Mouse (Mus musculus): Measurements from ENCODE around the gene Gdf10. TPM values are rescaled to one million over a fixed set of nuclear protein-coding genes. Genes with fewer than 3 reads are reported as not detected.
A peak's percentile ranks its signal among the peaks of the same experiment; 100 is the strongest.

Gene Gdf10
- 10.0 and 16.1 TPM in 2 replicates for polyA plus RNA-seq (2015; fragmentation: Nextera tagmentation; extraction: Ambion mirVana)

DNA sequence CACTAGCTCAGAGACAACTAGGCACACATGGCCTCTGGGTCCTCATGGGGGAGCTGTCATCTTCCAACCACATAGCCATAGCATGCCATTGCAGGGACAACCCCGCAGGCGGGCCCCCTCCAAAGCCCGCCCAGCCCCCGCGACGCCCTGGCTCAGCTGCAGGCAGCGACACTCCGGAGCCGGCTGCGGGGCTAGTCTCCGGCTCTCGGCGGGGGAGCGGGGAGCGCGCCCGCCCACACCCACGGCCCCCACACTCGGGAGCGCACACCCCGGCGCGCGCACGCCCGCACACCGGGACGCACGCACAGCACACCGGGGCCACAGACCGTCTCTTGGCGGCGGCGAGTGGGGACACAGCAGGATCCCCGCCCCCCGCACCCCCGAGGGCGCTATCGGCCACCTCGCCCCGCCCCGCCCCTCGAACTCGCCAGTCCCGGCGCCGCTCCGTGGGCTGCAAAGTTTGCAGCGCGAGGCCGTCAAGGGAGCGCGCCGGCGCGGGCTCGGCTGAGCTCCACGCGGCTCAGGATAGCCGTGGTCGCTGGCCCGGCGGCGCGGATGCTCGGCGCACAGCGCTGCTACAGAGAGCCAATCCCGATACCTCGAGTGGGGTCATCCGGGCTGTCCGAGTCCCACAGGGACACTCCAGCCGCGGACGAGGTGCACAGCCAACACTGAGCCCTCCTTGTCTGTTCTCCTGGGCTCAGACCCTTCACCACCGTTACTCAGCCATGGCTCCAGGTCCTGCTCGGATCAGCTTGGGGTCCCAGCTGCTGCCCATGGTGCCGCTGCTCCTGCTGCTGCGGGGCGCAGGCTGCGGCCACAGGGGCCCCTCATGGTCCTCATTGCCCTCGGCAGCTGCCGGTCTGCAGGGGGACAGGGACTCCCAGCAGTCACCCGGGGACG is at the start of gene Gdf10:
Gene Gdf10 (plus strand): TSS at position 420 of the 903 bp plus-strand sequence.
- H3K27ac ChIP-seq (replicated peaks): no peak within 1 kb of the TSS
- peak within 1 kb of the TSS; percentile 97 for H3K4me2 ChIP-seq
- no peaks in the 10 kb centered on the region for H3K36me3 ChIP-seq
- under 1% methylated on average over 85 of the region's 85 CpGs for WGBS
- H3K9me3 ChIP-seq: no peaks in the 10 kb centered on the region
- peak within 1 kb of the TSS; percentile 46 for H3K9ac ChIP-seq
- H3K4me1 ChIP-seq (replicated peaks): peaks cover 41% of the 10 kb centered on the region
- peak; percentile 81 for ATAC-seq (ENCODE audit: low FRiP score, low read depth)
- peaks cover 59% of the 10 kb centered on the region for H3K27me3 ChIP-seq
- H3K4me3 ChIP-seq: peak within 1 kb of the TSS; percentile 60

DNA sequence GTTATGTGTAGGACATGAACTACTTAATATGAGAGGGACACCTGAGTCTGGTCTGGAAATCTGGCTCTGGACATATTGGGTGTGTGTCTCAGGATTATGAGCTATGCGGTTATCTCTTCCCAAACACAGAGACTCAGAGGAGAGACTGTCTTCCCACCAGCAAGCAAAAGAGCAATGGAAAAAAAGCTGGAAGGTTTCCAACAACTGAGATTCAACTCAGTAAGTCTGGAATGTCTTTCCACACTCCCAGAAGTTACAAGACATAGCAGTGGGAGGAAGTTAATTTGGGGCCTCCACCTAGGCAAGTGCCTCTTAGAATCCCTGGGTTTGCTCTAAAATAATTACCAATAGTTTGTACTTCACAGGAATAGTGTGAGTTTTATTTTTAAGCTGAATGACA is 44.6 kb upstream of the Gdf10 start:
- ATAC-seq (ENCODE audit: low FRiP score, low read depth): no peak
- no peaks in the 10 kb centered on the region for H3K36me3 ChIP-seq
- H3K27me3 ChIP-seq: no peaks in the 10 kb centered on the region
- 95% methylated on average over 1 of the region's 1 CpGs for WGBS
- no peak overlapping the region for H3K4me2 ChIP-seq
- H3K4me3 ChIP-seq: no peak overlapping the region
- no peaks in the 10 kb centered on the region for H3K4me1 ChIP-seq (replicated peaks)
- H3K27ac ChIP-seq (replicated peaks): no peak overlapping the region
- H3K9me3 ChIP-seq: no peaks in the 10 kb centered on the region
- H3K9ac ChIP-seq: no peak overlapping the region

DNA sequence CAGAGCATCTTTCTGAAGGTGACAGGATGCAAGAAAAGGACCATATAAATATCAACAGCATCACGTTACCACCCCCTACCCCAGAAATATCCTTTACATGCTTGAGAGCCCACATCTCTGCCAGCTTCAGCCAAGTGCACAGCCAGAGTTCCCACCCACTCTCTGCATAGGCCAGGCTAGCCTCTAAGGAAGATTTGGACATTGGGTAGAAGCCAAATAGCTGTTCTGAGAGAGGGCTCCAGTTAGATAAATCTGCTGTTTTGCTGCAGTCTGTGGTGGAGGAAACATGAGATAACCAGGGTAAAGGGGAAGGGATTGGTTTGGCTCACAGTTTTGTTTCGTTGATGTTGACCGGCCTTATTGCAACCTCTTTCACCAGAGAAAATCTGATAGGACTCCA is 43.2 kb upstream of the Gdf10 start:
- no peaks in the 10 kb centered on the region for H3K4me1 ChIP-seq (replicated peaks)
- H3K27me3 ChIP-seq: no peaks in the 10 kb centered on the region
- no peak overlapping the region for H3K4me3 ChIP-seq
- H3K9me3 ChIP-seq: no peaks in the 10 kb centered on the region
- no peak overlapping the region for H3K9ac ChIP-seq
- WGBS: 86% methylated on average over 3 of the region's 3 CpGs
- H3K36me3 ChIP-seq: no peaks in the 10 kb centered on the region
- ATAC-seq (ENCODE audit: low FRiP score, low read depth): no peak
- no peak overlapping the region for H3K4me2 ChIP-seq
- no peak overlapping the region for H3K27ac ChIP-seq (replicated peaks)

DNA sequence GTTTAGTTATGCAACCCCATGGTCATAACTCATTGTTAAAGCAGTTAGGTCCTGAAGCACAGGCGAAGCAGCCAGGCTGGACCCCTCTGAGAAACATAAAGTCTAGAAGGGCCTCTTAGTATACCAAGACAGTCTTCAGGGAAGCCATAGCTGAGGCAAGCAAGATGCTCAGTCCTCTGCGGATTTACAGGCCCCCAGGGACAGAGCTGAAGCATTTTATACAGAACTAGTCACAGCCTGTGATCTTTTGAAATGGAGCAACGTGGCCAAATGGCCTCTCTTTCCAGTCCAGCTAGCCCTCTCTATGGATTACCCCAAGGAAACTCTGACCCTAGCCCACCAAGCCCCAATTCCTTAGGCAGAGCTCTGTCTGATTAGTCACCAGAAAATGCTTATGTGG is 41.9 kb upstream of the Gdf10 start:
- no peak for ATAC-seq (ENCODE audit: low FRiP score, low read depth)
- H3K9ac ChIP-seq: no peak overlapping the region
- no peak overlapping the region for H3K4me2 ChIP-seq
- no peaks in the 10 kb centered on the region for H3K4me1 ChIP-seq (replicated peaks)
- no peak overlapping the region for H3K4me3 ChIP-seq
- no peaks in the 10 kb centered on the region for H3K9me3 ChIP-seq
- no peaks in the 10 kb centered on the region for H3K27me3 ChIP-seq
- H3K36me3 ChIP-seq: no peaks in the 10 kb centered on the region
- no peak overlapping the region for H3K27ac ChIP-seq (replicated peaks)
- WGBS: 81% methylated on average over 3 of the region's 3 CpGs

DNA sequence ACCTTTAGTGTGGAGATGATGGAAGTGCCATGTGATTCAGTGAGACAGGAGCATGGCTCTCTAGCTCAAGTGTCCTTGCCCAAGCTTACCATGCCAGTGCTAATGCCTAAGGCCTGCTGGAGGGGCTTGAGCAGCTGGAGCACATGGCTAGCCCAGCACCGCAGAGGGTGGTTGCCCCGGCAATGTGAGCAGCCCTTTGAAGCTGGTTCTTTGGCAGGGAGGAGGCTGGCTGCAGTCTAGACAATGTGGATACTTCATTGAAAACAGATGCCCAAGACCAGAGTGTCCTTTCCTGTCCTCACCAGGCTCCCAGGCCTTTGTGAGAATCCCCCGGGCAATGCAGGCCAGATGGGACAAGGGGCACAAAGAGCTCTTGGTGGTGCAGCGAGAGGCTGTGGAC is 40.3 kb upstream of the Gdf10 start:
- Histone ChIP-seq H3K27me3 (no peaks in the 10 kb centered on the region), H3K9ac (no peak overlapping the region), H3K4me2 (no peak overlapping the region), H3K36me3 (no peaks in the 10 kb centered on the region), H3K9me3 (no peaks in the 10 kb centered on the region), H3K4me3 (no peak overlapping the region), H3K27ac (replicated peaks) (no peak overlapping the region), H3K4me1 (replicated peaks) (no peaks in the 10 kb centered on the region)
- no peak for ATAC-seq (ENCODE audit: low FRiP score, low read depth)
- 50% methylated on average over 4 of the region's 4 CpGs for WGBS

DNA sequence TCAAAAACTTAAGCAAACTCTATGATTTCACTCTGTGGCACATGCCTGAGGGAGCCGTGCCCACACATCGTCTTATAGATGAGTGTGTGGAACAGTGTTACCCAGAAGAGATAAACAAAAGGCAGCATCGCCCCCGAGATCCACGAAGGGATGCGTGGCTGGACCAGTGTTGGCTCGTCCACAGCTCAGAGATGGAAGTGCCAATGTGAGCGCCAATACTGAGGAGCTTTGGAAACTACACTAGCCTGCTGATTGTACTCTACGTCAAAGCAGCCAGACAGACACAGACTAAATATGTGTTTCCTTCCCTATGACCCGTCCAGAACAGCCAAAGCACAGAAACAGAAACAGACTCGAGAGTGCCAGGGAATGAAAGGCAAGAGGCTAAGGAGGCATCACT is 37.9 kb upstream of the Gdf10 start:
- Histone ChIP-seq H3K27me3 (no peaks in the 10 kb centered on the region), H3K36me3 (no peaks in the 10 kb centered on the region), H3K27ac (replicated peaks) (no peak overlapping the region), H3K4me1 (replicated peaks) (no peaks in the 10 kb centered on the region), H3K4me3 (no peak overlapping the region), H3K9me3 (no peaks in the 10 kb centered on the region), H3K4me2 (no peak overlapping the region), H3K9ac (no peak overlapping the region)
- 77% methylated on average over 11 of the region's 11 CpGs for WGBS
- no peak for ATAC-seq (ENCODE audit: low FRiP score, low read depth)

DNA sequence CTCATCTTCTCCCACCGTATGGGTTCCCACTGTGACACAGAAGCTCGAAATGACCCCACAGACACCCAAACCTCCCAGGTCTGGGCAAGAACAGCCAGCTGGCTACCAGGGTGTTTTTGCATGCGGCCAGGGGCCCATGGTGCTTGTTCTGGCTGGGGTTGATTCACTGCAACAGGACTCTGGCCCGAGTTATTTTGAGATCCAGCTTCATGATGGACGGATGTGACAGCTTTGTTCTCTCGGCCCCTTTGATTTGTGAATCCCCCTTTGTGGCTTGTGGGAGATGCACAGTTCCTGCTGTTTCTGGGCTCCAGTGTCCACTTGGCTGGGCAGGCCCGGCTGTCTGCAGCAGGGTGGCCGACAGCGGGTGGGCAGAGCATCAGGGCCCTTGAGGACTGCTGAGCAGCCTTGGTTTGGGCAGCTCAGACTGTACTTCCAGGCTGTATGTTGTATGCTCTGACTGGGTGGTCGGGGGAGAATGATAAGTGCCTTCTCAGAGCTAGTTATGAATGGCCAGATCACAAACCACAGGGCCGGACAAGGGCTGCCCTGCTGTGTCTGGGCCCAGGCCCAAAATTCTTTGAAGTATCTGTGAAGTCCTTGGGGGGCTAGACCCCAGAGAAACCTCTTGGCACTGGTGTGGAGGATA is 34.9 kb upstream of the Gdf10 start:
- Histone ChIP-seq H3K36me3 (no peaks in the 10 kb centered on the region), H3K27me3 (no peaks in the 10 kb centered on the region), H3K4me1 (replicated peaks) (no peaks in the 10 kb centered on the region), H3K4me3 (no peak overlapping the region), H3K9ac (no peak overlapping the region), H3K9me3 (no peaks in the 10 kb centered on the region), H3K27ac (replicated peaks) (no peak overlapping the region), H3K4me2 (no peak overlapping the region)
- peak; percentile 61; the same call in 1 of the 2 replicates for ATAC-seq (ENCODE audit: low FRiP score, low read depth)
- 43% methylated on average over 11 of the region's 11 CpGs for WGBS

DNA sequence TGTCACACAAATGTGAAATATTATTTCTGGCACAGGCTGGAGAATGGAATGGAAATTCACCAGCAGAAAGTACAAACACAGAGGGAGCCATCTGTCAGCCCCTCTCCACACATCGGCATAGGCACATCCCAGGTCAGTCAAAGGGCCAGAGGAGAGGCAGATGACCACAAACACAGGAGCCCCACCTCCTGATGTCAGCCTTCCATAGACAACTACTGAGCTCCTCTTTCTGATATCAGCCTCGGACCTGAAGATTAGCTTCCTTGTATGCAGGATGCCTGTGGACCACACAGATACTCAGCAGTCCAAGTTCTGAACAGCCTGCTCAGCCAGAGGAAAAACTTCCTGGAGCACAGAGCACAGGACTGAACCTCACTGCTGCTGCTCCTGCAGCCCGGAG is 33.4 kb upstream of the Gdf10 start:
- 84% methylated on average over 3 of the region's 3 CpGs for WGBS
- no peak for ATAC-seq (ENCODE audit: low FRiP score, low read depth)
- no peak overlapping the region for H3K9ac ChIP-seq

DNA sequence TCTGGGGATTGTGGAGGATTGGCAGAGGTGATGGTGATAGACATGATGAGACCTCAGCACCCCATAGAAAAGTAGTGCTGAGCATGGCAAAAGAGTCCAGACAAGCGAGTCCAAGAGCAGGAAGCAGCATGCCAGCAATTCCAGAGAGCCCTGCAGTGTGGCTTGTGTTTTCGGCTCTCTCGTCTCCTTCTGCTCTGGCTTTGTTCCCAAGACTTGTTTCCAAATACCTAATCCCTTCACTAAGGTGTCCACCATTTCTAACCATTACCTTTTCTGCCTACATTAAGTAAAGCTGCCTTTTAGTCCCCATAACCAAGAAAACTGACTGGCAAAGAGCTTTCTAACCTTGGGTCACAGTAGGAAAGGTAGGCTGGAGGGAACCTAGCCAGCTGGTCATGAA is 31.9 kb upstream of the Gdf10 start:
- Histone ChIP-seq H3K36me3 (no peaks in the 10 kb centered on the region), H3K27me3 (no peaks in the 10 kb centered on the region), H3K4me3 (no peak overlapping the region), H3K4me1 (replicated peaks) (0 out of 2 replicates have a peak, but pooled peaks cover 2% of the 10 kb centered on the region), H3K9ac (no peak overlapping the region), H3K27ac (replicated peaks) (no peak overlapping the region), H3K9me3 (no peaks in the 10 kb centered on the region), H3K4me2 (no peak overlapping the region)
- 84% methylated on average over 3 of the region's 3 CpGs for WGBS
- ATAC-seq (ENCODE audit: low FRiP score, low read depth): no peak

More for the DNA sequence above, 33.4 kb upstream of the Gdf10 start:
- Histone ChIP-seq H3K4me1 (replicated peaks) (no peaks in the 10 kb centered on the region), H3K36me3 (no peaks in the 10 kb centered on the region), H3K4me3 (no peak overlapping the region), H3K4me2 (no peak overlapping the region), H3K27me3 (no peaks in the 10 kb centered on the region), H3K27ac (replicated peaks) (no peak overlapping the region), H3K9me3 (no peaks in the 10 kb centered on the region)

DNA sequence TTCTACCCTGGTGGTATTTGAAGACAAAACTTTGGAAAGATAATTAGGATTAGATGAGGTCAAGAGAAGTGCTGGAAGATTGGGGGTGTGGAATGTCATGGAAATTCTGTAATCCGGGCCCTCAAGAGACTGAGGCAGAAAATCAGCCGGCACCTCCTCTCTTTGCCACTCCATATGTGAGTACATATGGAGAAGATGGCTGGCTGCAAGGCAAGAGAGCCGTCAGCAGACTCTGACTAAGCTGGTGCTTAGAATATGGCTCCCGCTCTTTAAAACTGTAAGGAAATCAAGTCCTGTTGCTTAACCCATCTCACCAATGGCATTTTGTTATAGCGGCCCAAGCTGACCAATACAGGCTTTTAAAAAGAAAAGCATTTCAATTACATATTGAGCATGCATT is 27.6 kb upstream of the Gdf10 start:
- H3K27ac ChIP-seq (replicated peaks): no peak overlapping the region
- H3K9me3 ChIP-seq: no peaks in the 10 kb centered on the region
- no peaks in the 10 kb centered on the region for H3K36me3 ChIP-seq
- no peak overlapping the region for H3K4me3 ChIP-seq
- 85% methylated on average over 5 of the region's 5 CpGs for WGBS
- H3K4me1 ChIP-seq (replicated peaks): 0 out of 2 replicates have a peak, but pooled peaks cover 4% of the 10 kb centered on the region
- H3K4me2 ChIP-seq: no peak overlapping the region
- H3K27me3 ChIP-seq: no peaks in the 10 kb centered on the region
- no peak overlapping the region for H3K9ac ChIP-seq
- ATAC-seq (ENCODE audit: low FRiP score, low read depth): no peak

DNA sequence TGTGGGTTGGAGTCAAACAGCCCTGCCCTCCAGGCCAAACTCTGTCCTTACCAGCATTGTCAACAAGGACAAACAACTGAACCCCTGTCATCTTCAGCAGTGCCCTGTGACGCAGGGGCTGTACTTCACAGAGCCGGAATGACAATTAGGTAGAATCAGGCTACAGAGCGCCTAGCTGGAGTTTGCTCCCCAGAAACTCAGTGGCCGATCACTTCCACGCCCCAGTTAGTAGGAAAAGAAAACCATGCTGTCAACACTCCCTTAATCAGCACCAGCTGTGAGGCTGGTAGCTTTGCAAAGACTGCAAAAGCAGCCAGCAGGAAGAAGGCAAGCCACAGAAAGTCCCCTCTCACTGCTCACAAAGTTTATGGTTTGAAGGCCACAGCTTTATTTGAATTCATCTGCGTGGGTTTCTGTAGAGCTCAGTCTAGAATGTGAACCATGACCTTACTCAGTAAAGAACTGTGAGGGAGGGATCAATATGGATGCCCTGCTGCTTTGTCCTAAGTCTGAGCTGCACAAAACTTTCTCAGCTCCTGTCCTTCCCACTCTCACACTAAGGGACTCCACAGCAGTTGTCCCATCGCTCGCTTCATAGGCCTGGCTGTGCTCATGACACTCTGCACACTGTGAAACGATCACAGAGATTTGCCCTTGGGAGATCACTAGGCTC is 26.6 kb upstream of the Gdf10 start:
- no peak for ATAC-seq (ENCODE audit: low FRiP score, low read depth)
- 0 out of 2 replicates have a peak, but pooled peaks cover 4% of the 10 kb centered on the region for H3K4me1 ChIP-seq (replicated peaks)

DNA sequence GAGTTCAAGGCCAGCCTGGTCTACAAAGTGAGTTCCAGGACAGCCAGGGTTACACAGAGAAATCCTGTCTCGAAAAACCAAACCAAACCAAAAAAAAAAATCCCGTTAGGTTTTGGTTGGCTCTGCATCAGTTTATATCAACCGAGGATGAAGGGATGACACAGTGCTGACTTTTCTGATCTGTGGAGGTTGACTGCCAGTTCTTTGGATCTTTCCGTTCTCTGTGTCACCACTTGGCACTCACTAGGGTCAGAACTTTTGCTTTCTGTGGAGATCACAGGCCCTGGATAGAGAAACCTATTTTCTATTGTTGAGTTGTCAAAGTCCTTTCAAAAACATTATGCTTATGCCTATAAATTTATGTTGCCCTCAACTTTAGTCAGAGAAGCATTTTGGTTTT is 20.6 kb upstream of the Gdf10 start:
- Histone ChIP-seq H3K27me3 (no peaks in the 10 kb centered on the region), H3K9me3 (no peaks in the 10 kb centered on the region), H3K4me3 (no peak overlapping the region), H3K27ac (replicated peaks) (no peak overlapping the region), H3K9ac (no peak overlapping the region), H3K4me2 (no peak overlapping the region), H3K4me1 (replicated peaks) (no peaks in the 10 kb centered on the region), H3K36me3 (no peaks in the 10 kb centered on the region)
- ATAC-seq (ENCODE audit: low FRiP score, low read depth): no peak
- 91% methylated on average over 4 of the region's 4 CpGs for WGBS

More for the DNA sequence above, 26.6 kb upstream of the Gdf10 start:
- H3K36me3 ChIP-seq: no peaks in the 10 kb centered on the region
- H3K27ac ChIP-seq (replicated peaks): no peak overlapping the region
- no peaks in the 10 kb centered on the region for H3K9me3 ChIP-seq
- no peak overlapping the region for H3K4me3 ChIP-seq
- H3K9ac ChIP-seq: no peak overlapping the region
- no peak overlapping the region for H3K4me2 ChIP-seq
- 38% methylated on average over 9 of the region's 9 CpGs for WGBS
- H3K27me3 ChIP-seq: no peaks in the 10 kb centered on the region

Measured in hindbrain, embryonic 15.5 days (tissue).